Mouse (Mus musculus) large intestine, adult 2 months (tissue): ENCODE measurements around the gene Tspan3. TPM values are rescaled to one million over a fixed set of nuclear protein-coding genes. Genes with fewer than 3 reads are reported as not detected.

Experiments used
- DNase-seq: peaks from one replicate; pipeline ENCODE4 v3.0.0-alpha.2; 2012; ENCODE audit warnings: low read depth, low spot score
- WGBS: fragments of 180-500 bp; shearing (Covaris S2); methylation state at CpG from one replicate; pipeline ENCODE4 v1.1.7; 2018; 5-methylcytosine and 5-hydroxymethylcytosine counted together
- polyA plus RNA-seq: library from polyadenylated mRNA; depleted of rRNA; stranded (reverse); fragments of >200 nt; gene quantifications from 2 replicates; pipeline ENCODE4 v1.2.3, GENCODE M21; 2012

Gene Tspan3
- polyA plus RNA-seq, 1 experiment: 348 TPM

GRCm38 (mm10) chr9:56123613-56124012 is 41.7 kb downstream of the Tspan3 start:
- no peak for DNase-seq
- 53% methylated on average over 7 of the region's 7 CpGs for WGBS

GRCm38 (mm10) chr9:56122973-56123372 is 42.3 kb downstream of the Tspan3 start:
- no peak for DNase-seq
- WGBS: 21% methylated on average over 8 of the region's 8 CpGs

DNA sequence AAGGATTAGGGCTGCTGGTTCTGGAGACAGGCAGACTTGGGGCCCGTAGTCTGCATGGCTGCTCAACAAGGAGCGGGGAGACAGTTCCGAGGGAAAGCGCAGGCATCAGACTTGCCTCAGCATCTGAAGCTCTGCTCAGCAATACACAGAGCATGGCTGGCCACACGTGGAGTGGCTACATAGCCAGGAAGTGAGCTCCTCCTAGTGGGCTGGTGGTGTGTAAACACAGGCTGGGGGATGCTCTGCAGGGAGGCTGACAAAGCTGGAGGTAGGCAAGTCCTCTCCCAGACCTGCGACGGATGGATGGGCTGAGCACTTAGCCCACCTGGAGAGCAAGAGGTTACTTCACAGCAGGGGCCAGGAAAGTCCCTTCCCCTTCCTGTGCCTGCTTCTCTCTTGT is 44.2 kb downstream of the Tspan3 start:
- 36% methylated on average over 7 of the region's 7 CpGs for WGBS

GRCm38 (mm10) chr9:56119651-56120050 is 45.6 kb downstream of the Tspan3 start:
- DNase-seq: no peak
- WGBS: 33% methylated on average over 2 of the region's 2 CpGs

More for the DNA sequence above, 44.2 kb downstream of the Tspan3 start:
- DNase-seq: no peak

DNA sequence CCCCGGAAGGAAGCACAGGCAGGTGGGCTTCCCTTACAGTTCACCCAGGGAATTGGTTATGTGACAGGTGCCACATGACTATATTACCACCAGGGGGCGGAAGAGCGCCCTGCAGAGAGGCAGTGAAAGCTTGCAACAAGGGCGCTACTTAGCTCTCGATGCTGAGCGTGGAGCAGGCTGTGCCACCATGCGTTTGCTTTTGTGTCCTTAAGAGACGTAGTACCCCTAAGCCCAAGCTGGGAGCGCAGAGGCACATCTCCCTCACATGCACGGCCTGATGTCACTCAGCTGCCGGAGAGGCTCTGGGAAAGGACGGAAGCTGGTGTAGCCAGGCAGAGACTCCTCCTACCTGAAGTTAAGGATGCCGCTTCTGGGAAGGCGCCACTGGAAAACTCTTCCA is 46.7 kb downstream of the Tspan3 start:
- WGBS: 2% methylated on average over 14 of the region's 14 CpGs
- no peak for DNase-seq

DNA sequence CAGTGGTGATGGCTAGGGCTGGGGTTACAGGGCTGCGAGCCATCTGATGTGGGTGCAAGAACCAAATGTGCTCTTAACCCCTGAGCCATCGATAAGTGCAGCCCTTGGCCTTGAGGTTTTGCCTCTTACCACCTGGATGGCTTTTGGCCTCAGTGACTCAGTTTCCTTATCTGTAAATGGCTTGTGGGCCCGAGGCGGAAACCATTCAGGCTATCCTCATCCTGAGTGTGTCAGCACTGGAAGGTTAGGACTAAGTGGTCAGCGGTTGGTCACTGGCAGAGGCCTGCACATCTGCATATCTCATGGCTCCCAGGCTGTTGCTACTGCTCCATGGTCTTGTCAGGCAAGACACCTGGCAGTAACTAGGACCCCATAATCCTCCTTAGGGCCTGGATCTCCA is 47.2 kb downstream of the Tspan3 start:
- 88% methylated on average over 5 of the region's 5 CpGs for WGBS
- no peak for DNase-seq

GRCm38 (mm10) chr9:56108174-56108573 is 57.1 kb downstream of the Tspan3 start:
- no peak for DNase-seq
- 82% methylated on average over 5 of the region's 5 CpGs for WGBS

DNA sequence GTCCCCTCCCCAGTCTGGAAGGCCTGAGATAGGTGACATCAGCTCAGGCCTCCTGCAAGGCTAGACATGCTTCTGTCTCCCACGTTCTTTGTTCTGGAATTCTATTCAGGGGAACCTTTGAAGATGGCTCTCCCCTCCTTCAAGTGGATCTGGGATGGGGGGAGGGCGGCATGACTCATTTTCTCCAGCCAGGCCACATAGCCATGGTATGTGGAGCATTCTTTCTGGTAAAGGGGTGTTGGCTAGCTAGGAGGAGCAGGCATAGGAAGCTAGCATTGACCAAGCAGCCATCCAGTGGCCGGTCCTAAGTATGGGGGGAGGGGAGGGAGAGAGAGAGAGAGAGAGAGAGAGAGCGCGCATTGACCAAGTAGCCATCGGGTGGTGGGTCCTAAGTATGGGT is 57.8 kb downstream of the Tspan3 start:
- WGBS: 78% methylated on average over 6 of the region's 6 CpGs

GRCm38 (mm10) chr9:56106274-56107072 is 58.8 kb downstream of the Tspan3 start:
- WGBS: 70% methylated on average over 6 of the region's 6 CpGs

More for the DNA sequence above, 57.8 kb downstream of the Tspan3 start:
- DNase-seq: no peak

GRCm38 (mm10) chr9:56104921-56105320 is 60.4 kb downstream of the Tspan3 start:
- WGBS: 73% methylated on average over 7 of the region's 7 CpGs

More at GRCm38 (mm10) chr9:56106274-56107072, 58.8 kb downstream of the Tspan3 start:
- DNase-seq: no peak

GRCm38 (mm10) chr9:56101022-56101421 is 64.3 kb downstream of the Tspan3 start:
- WGBS: 50% methylated on average over 4 of the region's 4 CpGs
- DNase-seq: no peak

More at GRCm38 (mm10) chr9:56104921-56105320, 60.4 kb downstream of the Tspan3 start:
- DNase-seq: no peak

DNA sequence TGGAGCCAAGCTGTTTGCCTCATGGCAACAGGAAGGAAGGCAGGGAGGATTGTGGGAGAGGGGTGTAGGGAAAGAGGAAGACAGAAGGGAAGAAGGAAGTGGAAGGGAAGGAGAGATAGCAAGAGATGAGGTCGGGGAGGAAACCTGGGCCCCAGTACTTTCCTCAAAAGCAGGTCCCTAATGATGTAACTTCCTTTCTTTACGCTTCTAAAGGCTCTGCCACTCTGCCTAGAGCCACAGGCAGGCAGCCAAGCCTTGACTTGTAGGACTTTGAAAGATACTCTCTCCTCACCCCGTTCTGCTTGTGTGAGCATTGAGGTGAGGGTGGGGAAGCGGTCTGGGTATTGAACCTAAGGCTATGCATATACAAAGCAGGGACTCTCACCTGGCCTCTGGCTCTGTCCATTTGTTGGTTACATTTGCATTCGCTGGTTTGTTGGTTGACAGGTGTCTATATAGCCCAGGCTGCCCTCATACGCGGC is 65.2 kb downstream of the Tspan3 start:
- 77% methylated on average over 7 of the region's 7 CpGs for WGBS
- DNase-seq: no peak

DNA sequence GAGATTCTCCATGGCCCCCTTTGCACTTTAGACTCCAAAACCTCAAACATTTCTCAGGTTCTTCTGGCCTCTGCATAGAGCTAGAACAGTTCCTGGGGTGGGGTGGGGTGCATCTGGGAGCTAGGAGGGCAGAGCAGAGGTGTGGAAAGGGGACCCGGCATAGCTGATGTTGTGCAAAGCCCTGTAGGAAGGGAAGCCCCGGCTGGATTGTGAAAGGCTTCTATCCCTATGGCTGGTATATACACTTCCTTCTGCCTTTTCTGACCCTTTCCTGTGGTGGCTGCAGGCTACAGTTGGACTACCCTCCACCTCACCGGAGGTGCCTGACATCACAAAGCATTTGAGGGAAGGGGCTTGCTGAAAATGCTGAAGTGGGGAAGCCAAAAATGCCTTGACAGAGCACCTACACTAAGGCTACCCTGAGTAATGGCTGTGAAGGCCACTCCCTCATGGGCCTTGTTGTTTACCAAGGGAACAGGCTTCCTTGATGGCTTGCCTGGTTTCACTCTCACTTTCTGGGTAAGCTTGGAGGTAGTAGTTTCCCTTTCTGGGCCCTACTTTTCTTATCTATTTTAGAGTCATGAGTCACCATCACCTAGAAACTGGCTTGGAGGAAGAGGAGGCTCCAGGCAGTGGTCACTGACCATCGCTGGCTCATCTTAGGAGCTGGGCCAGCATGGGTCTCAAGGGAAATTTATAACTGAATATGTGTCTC is 67.5 kb downstream of the Tspan3 start:
- DNase-seq: peak; percentile 53
- 27% methylated on average over 4 of the region's 4 CpGs for WGBS

DNA sequence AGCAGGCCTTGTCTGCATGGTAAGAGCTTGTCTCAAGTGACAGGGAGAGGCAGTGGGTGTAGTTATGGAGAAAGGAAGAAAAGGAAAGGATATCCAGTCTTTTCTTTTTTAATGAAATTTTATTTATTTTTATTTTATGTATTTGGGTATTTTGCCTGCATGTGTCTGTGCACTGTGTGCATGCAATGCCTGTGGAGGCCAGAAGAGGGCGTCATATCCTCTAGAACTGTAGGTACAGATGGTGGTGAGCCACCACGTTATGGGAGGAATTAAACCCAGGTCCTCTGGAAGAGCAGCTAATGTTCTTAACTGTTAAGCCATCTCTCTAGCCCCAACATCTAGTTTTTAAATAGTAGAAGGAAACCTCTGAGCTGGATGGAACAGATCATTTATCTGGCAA is 73.2 kb downstream of the Tspan3 start:
- no peak for DNase-seq
- 72% methylated on average over 2 of the region's 2 CpGs for WGBS

- 61% methylated on average over 5 of the region's 5 CpGs for WGBS
- DNase-seq: no peak
Measured at GRCm38 (mm10) chr9:56090546-56091225, 74.6 kb downstream of the Tspan3 start.

- no peak for DNase-seq
- WGBS: 10% methylated on average over 22 of the region's 22 CpGs
Measured at GRCm38 (mm10) chr9:56089778-56090520, 75.3 kb downstream of the Tspan3 start, which contains the start of gene Pstpip1. Pstpip1 (plus strand) TSS chr9:56089962.

DNA sequence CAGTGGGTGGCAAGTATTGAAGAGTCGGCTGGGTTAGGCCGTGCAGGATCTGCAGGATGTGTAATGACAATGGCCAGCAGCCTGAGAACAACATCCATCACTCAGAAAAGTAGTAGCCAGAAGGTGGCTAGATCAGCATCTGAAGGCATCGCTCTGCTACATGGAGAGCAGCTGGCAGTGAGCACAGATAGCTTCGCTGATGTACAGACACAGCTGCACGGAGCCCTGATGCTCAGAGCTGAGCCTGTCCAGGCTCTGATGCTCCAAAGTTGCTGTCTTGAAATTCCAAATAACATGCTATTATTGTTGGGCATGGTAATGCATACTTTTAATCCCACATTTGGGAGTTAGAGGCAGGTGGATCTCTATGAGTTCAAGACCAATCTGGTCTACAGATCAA is 78.8 kb downstream of the Tspan3 start:
- 84% methylated on average over 5 of the region's 5 CpGs for WGBS
- no peak for DNase-seq
